Mouse (Mus musculus): Measurements from ENCODE around the gene Lipe. TPM values are rescaled to one million over a fixed set of nuclear protein-coding genes. Genes with fewer than 3 reads are reported as not detected.

Gene Lipe
- total and polyA plus RNA-seq, 3 experiments, result 4.5 to 15.4 TPM; not detected in 1

DNA sequence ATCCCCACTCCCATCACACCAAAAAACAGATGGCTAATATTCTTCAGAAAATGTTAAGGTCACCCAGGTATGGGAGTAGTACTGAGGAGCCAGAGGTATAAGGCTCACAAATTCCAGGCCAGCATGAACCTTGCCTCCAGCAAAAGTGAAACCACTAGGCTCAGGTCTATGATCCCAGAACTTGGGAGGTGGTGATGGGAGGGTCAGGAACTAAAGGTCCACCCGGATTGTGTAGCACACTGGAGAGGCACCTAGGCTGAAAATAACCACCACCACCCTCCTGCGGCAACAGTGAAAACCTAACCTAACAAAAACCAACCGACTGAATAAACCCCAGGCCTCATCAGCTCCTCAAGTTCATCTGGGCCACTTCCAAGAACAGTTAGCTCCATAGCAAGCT is 29.8 kb upstream of the Lipe start:
- DNase-seq (ENCODE audit: low read depth, low spot score), result no peak
- no peaks in the 10 kb centered on the region for H3K9me3 ChIP-seq (replicated peaks; ENCODE audit: insufficient read depth, low read length)
- no peaks in the 10 kb centered on the region for H3K27me3 ChIP-seq (ENCODE audit: control insufficient read depth in 1 of 2, insufficient read depth in 2 of 2, low read length in 2 of 2)
- H3K4me1 ChIP-seq (ENCODE audit: control insufficient read depth in 1 of 2, insufficient read depth in 2 of 2, low read length in 2 of 2), result no peaks in the 10 kb centered on the region
- no peak overlapping the region for H3K27ac ChIP-seq (ENCODE audit: control insufficient read depth, low read depth, low read length)
- H3K36me3 ChIP-seq (ENCODE audit: control insufficient read depth in 1 of 2, insufficient read depth in 2 of 2, low read length in 2 of 2), result no peaks in the 10 kb centered on the region
- H3K9ac ChIP-seq (ENCODE audit: control insufficient read depth, low read depth, low read length, poor library complexity, severe bottlenecking), result no peak overlapping the region
- H3K79me2 ChIP-seq (ENCODE audit: control insufficient read depth, insufficient read depth, low read length, poor library complexity), result no peaks in the 10 kb centered on the region
- no peak overlapping the region for H3K4me3 ChIP-seq (ENCODE audit: control insufficient read depth in 1 of 2, insufficient read depth in 1 of 2, low read depth in 2 of 2, low read length in 2 of 2)
- no peak for TF ChIP-seq RAD21 (IDR thresholded peaks at IDR 0.05; ENCODE audit: low read depth, low read length)
- TF ChIP-seq NRF1 (IDR thresholded peaks at IDR 0.05; ENCODE audit: insufficient read depth, low read depth, low read length, poor library complexity, severe bottlenecking), result no peak
- TF ChIP-seq MYC (IDR thresholded peaks at IDR 0.05; ENCODE audit: low read depth, low read length), result no peak
- no peak for TF ChIP-seq SIN3A (IDR thresholded peaks at IDR 0.05; ENCODE audit: low read length)
- no peak for TF ChIP-seq SMC3 (IDR thresholded peaks at IDR 0.05; ENCODE audit: low read depth, low read length)
- no peak for TF ChIP-seq ZMIZ1 (IDR thresholded peaks at IDR 0.05; ENCODE audit: low read depth, low read length)
- no peak for TF ChIP-seq ELF1 (IDR thresholded peaks at IDR 0.05; ENCODE audit: low read depth, low read length)
- no peak for TF ChIP-seq EP300 (IDR thresholded peaks at IDR 0.05; ENCODE audit: low read depth in 1 of 2, low read length in 2 of 2)
- no peak for TF ChIP-seq ZC3H11A (IDR thresholded peaks at IDR 0.05; ENCODE audit: low read depth, low read length)
- TF ChIP-seq CHD2 (IDR thresholded peaks at IDR 0.05; ENCODE audit: low read length), result no peak
- TF ChIP-seq E2F4 (IDR thresholded peaks at IDR 0.05; ENCODE audit: borderline replicate concordance, low read depth, low read length), result no peak
- TF ChIP-seq ZKSCAN1 (IDR thresholded peaks at IDR 0.05; ENCODE audit: low read depth, low read length), result no peak
- TF ChIP-seq POLR2AphosphoS2 (IDR thresholded peaks at IDR 0.05; ENCODE audit: low read length), result no peak
- no peak for TF ChIP-seq TAL1 (IDR thresholded peaks at IDR 0.05; ENCODE audit: low read length)
- TF ChIP-seq JUND (IDR thresholded peaks at IDR 0.05; ENCODE audit: low read depth, low read length), result no peak
- no peak for TF ChIP-seq NELFE (IDR thresholded peaks at IDR 0.05; ENCODE audit: low read depth, low read length)

DNA sequence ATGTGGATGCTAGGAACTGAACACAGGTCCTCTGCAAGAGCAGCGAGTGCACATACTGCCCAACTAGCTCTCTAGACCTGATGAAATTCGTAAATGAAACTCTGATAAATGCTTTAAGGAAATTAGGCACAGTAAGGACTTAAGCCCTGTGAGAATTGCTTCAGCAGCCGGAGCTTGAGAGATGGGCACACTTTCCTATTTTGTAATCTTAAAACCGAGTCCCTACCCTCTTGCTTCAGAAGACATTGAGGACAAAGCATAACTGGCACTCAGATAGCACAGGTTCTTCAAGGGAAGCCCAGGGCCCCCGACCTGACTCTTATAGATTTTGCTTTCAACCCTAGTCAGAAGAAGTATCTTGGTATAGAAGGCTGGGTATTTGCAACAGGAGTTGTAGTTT is 28.6 kb upstream of the Lipe start:
- H3K36me3 ChIP-seq (ENCODE audit: control insufficient read depth in 1 of 2, insufficient read depth in 2 of 2, low read length in 2 of 2), result no peaks in the 10 kb centered on the region
- DNase-seq (ENCODE audit: low read depth, low spot score), result no peak
- H3K9ac ChIP-seq (ENCODE audit: control insufficient read depth, low read depth, low read length, poor library complexity, severe bottlenecking), result no peak overlapping the region
- TF ChIP-seq UBTF (IDR thresholded peaks at IDR 0.05; ENCODE audit: borderline replicate concordance, insufficient read depth, low read depth, low read length) (no peak), POLR2A (IDR thresholded peaks at IDR 0.05; ENCODE audit: control insufficient read depth in 1 of 2, insufficient read depth in 1 of 2, low read depth in 1 of 2, low read length in 2 of 2, poor library complexity in 1 of 2) (no peak), ZMIZ1 (IDR thresholded peaks at IDR 0.05; ENCODE audit: low read depth, low read length) (no peak), MEF2A (IDR thresholded peaks at IDR 0.05; ENCODE audit: extremely low read depth, insufficient replicate concordance, low read depth, low read length, poor library complexity, severe bottlenecking) (no peak), EP300 (IDR thresholded peaks at IDR 0.05; ENCODE audit: low read depth in 1 of 2, low read length in 2 of 2) (no peak), CHD2 (IDR thresholded peaks at IDR 0.05; ENCODE audit: low read length) (no peak), ZNF384 (IDR thresholded peaks at IDR 0.05; ENCODE audit: low read depth, low read length) (no peak), CTCF (IDR thresholded peaks at IDR 0.05 in 2 of 3, conservative IDR thresholded peaks at IDR 0.05 in 1 of 3; ENCODE audit: control insufficient read depth in 1 of 3, insufficient read depth in 1 of 3, low read depth in 2 of 3, low read length in 3 of 3, poor library complexity in 1 of 3, severe bottlenecking in 1 of 3) (no peak), GABPA (IDR thresholded peaks at IDR 0.05; ENCODE audit: low read depth, low read length) (no peak)
- H3K27ac ChIP-seq (ENCODE audit: control insufficient read depth, low read depth, low read length), result no peak overlapping the region
- no peaks in the 10 kb centered on the region for H3K9me3 ChIP-seq (replicated peaks; ENCODE audit: insufficient read depth, low read length)
- H3K4me1 ChIP-seq (ENCODE audit: control insufficient read depth in 1 of 2, insufficient read depth in 2 of 2, low read length in 2 of 2), result no peaks in the 10 kb centered on the region
- no peaks in the 10 kb centered on the region for H3K79me2 ChIP-seq (ENCODE audit: control insufficient read depth, insufficient read depth, low read length, poor library complexity)
- no peak overlapping the region for H3K4me3 ChIP-seq (ENCODE audit: control insufficient read depth in 1 of 2, insufficient read depth in 1 of 2, low read depth in 2 of 2, low read length in 2 of 2)
- H3K27me3 ChIP-seq (ENCODE audit: control insufficient read depth in 1 of 2, insufficient read depth in 2 of 2, low read length in 2 of 2), result no peaks in the 10 kb centered on the region

Measured in MEL (cell line).